Mouse (Mus musculus) midbrain, embryonic 15.5 days (tissue): ENCODE results near the gene Spcs2. TPM values are rescaled to one million over a fixed set of nuclear protein-coding genes. Genes with fewer than 3 reads are reported as not detected.
A peak's percentile ranks its signal among the peaks of the same experiment; 100 is the strongest.

Experiments used
- ATAC-seq: fragments of 200-750 bp; cut with Nextera tagmentation; replicated peaks from 2 replicates; pipeline ENCODE4 v1.8.0; 2017; ENCODE audit warnings: moderate TSS enrichment
- H3K27ac ChIP-seq: fragments of 300-500 bp; sonication (generic); 2 replicates; pipeline ENCODE4 v1.5.1; 2015; ENCODE audit warnings: mild to moderate bottlenecking, inconsistent platforms
- H3K27me3 ChIP-seq: fragments of 300-500 bp; sonication (generic); replicated peaks from 2 replicates; pipeline ENCODE4 v1.6.1; 2015; ENCODE audit warnings: inconsistent platforms
- H3K36me3 ChIP-seq: fragments of 300-500 bp; sonication (generic); replicated peaks from 2 replicates; pipeline ENCODE4 v1.6.1; 2015; ENCODE audit warnings: inconsistent platforms
- H3K4me1 ChIP-seq: fragments of 300-500 bp; sonication (generic); 2 replicates; pipeline ENCODE4 v1.6.1; 2015; ENCODE audit warnings: inconsistent platforms
- H3K4me2 ChIP-seq: fragments of 300-500 bp; sonication (generic); 2 replicates; pipeline ENCODE4 v1.6.1; 2015; ENCODE audit warnings: inconsistent platforms, mild to moderate bottlenecking, moderate library complexity
- H3K4me3 ChIP-seq: fragments of 300-500 bp; sonication (generic); 2 replicates; pipeline ENCODE4 v1.5.1; 2015; ENCODE audit warnings: mild to moderate bottlenecking, inconsistent platforms
- H3K9ac ChIP-seq: fragments of 300-500 bp; sonication (generic); 2 replicates; pipeline ENCODE4 v1.6.1; 2015; ENCODE audit warnings: mild to moderate bottlenecking, inconsistent platforms
- H3K9me3 ChIP-seq: fragments of 300-500 bp; sonication (generic); 2 replicates; pipeline ENCODE4 v1.6.1; 2016; ENCODE audit warnings: inconsistent platforms
- WGBS: fragments of 180-500 bp; shearing (Covaris S2); methylation state at CpG from one replicate; pipeline ENCODE4 v1.1.7; 2015; ENCODE audit warnings: mixed read lengths; 5-methylcytosine and 5-hydroxymethylcytosine counted together
- polyA plus RNA-seq: library from polyadenylated mRNA; unstranded; fragments of >200 nt; fragmentation: Nextera tagmentation; extraction: Ambion mirVana; gene quantifications from 2 replicates; pipeline ENCODE4 v1.2.1, GENCODE M21; 2015

The Spcs2 gene
- polyA plus RNA-seq = 262 and 264 TPM in 2 replicates

GRCm38 (mm10) chr7:99863362-99863761, at the start of gene Spcs2:
Spcs2 (minus strand) TSS chr7:99863462.
- H3K36me3 ChIP-seq = no peaks in the 10 kb centered on the region

GRCm38 (mm10) chr7:99911038-99911437, 47.8 kb upstream of the Spcs2 start:
- H3K27ac ChIP-seq = no peak overlapping the region
- H3K9ac ChIP-seq = no peak overlapping the region
- H3K4me2 ChIP-seq = no peak overlapping the region
- H3K36me3 ChIP-seq = no peaks in the 10 kb centered on the region
- H3K27me3 ChIP-seq = no peaks in the 10 kb centered on the region
- H3K4me3 ChIP-seq = no peak overlapping the region
- no peaks in the 10 kb centered on the region for H3K9me3 ChIP-seq
- no peaks in the 10 kb centered on the region for H3K4me1 ChIP-seq
- no peak for ATAC-seq
- 79% methylated on average over 5 of the region's 5 CpGs for WGBS

More at GRCm38 (mm10) chr7:99863362-99863761, at the start of gene Spcs2:
- Histone ChIP-seq H3K4me3 (no peak within 1 kb of the TSS), H3K4me1 (no peaks in the 10 kb centered on the region), H3K27me3 (no peaks in the 10 kb centered on the region), H3K9ac (no peak within 1 kb of the TSS), H3K27ac (no peak within 1 kb of the TSS), H3K4me2 (no peak within 1 kb of the TSS), H3K9me3 (no peaks in the 10 kb centered on the region)
- ATAC-seq = no peak
- WGBS = 55% methylated on average over 7 of the region's 7 CpGs

GRCm38 (mm10) chr7:99907463-99907862, 44.2 kb upstream of the Spcs2 start:
- Histone ChIP-seq H3K9me3 (no peaks in the 10 kb centered on the region), H3K36me3 (no peaks in the 10 kb centered on the region), H3K4me3 (no peak overlapping the region), H3K4me2 (no peak overlapping the region), H3K27me3 (no peaks in the 10 kb centered on the region), H3K27ac (no peak overlapping the region), H3K4me1 (no peaks in the 10 kb centered on the region; the same call in 1 of the 2 replicates), H3K9ac (no peak overlapping the region)
- no peak for ATAC-seq
- WGBS = 89% methylated on average over 3 of the region's 3 CpGs

- Histone ChIP-seq H3K4me3 (no peak overlapping the region), H3K36me3 (no peaks in the 10 kb centered on the region), H3K27me3 (no peaks in the 10 kb centered on the region), H3K4me2 (no peak overlapping the region), H3K9me3 (no peaks in the 10 kb centered on the region), H3K9ac (no peak overlapping the region), H3K27ac (no peak overlapping the region), H3K4me1 (peaks cover 5% of the 10 kb centered on the region; the same call in 1 of the 2 replicates)
- WGBS = 91% methylated on average over 3 of the region's 3 CpGs
- no peak for ATAC-seq
These were observed 43.1 kb upstream of the Spcs2 start for GRCm38 (mm10) chr7:99906346-99906745.

- peaks cover 5% of the 10 kb centered on the region; the same call in 1 of the 2 replicates for H3K4me1 ChIP-seq
- H3K9me3 ChIP-seq = no peaks in the 10 kb centered on the region
- H3K36me3 ChIP-seq = no peaks in the 10 kb centered on the region
- no peak overlapping the region for H3K9ac ChIP-seq
- H3K27me3 ChIP-seq = no peaks in the 10 kb centered on the region
- WGBS = 67% methylated on average over 3 of the region's 3 CpGs
- no peak overlapping the region for H3K4me2 ChIP-seq
- no peak overlapping the region for H3K27ac ChIP-seq
- no peak for ATAC-seq
- no peak overlapping the region for H3K4me3 ChIP-seq
These were observed 41.3 kb upstream of the Spcs2 start for GRCm38 (mm10) chr7:99904421-99905005.

GRCm38 (mm10) chr7:99902918-99903665, 39.8 kb upstream of the Spcs2 start:
- H3K4me1 ChIP-seq = peaks cover 5% of the 10 kb centered on the region; the same call in 1 of the 2 replicates
- no peaks in the 10 kb centered on the region for H3K9me3 ChIP-seq
- ATAC-seq = peak; percentile 64
- H3K9ac ChIP-seq = no peak overlapping the region
- no peak overlapping the region for H3K4me2 ChIP-seq
- H3K36me3 ChIP-seq = no peaks in the 10 kb centered on the region
- H3K4me3 ChIP-seq = no peak overlapping the region
- H3K27me3 ChIP-seq = no peaks in the 10 kb centered on the region
- 64% methylated on average over 11 of the region's 11 CpGs for WGBS
- H3K27ac ChIP-seq = peak overlapping the region; percentile 18; the same call in 1 of the 2 replicates

GRCm38 (mm10) chr7:99902208-99902607, 38.9 kb upstream of the Spcs2 start:
- H3K36me3 ChIP-seq = no peaks in the 10 kb centered on the region
- H3K9me3 ChIP-seq = no peaks in the 10 kb centered on the region
- peaks cover 5% of the 10 kb centered on the region; the same call in 1 of the 2 replicates for H3K4me1 ChIP-seq
- no peak overlapping the region for H3K9ac ChIP-seq
- 73% methylated on average over 4 of the region's 4 CpGs for WGBS
- H3K4me2 ChIP-seq = no peak overlapping the region
- H3K27me3 ChIP-seq = no peaks in the 10 kb centered on the region
- no peak overlapping the region for H3K27ac ChIP-seq
- no peak overlapping the region for H3K4me3 ChIP-seq
- ATAC-seq = no peak

GRCm38 (mm10) chr7:99896905-99897304, 33.6 kb upstream of the Spcs2 start:
- Histone ChIP-seq H3K4me1 (peaks cover 22% of the 10 kb centered on the region; the same call in 1 of the 2 replicates), H3K36me3 (no peaks in the 10 kb centered on the region), H3K4me2 (no peak overlapping the region), H3K4me3 (no peak overlapping the region), H3K9ac (no peak overlapping the region), H3K9me3 (no peaks in the 10 kb centered on the region), H3K27ac (no peak overlapping the region), H3K27me3 (no peaks in the 10 kb centered on the region)
- no peak for ATAC-seq
- 87% methylated on average over 4 of the region's 4 CpGs for WGBS

- no peaks in the 10 kb centered on the region for H3K27me3 ChIP-seq
- H3K27ac ChIP-seq = peak overlapping the region; percentile 42; the same call in 1 of the 2 replicates
- no peaks in the 10 kb centered on the region for H3K9me3 ChIP-seq
- WGBS = 74% methylated on average over 6 of the region's 6 CpGs
- no peaks in the 10 kb centered on the region for H3K36me3 ChIP-seq
- no peak overlapping the region for H3K4me2 ChIP-seq
- peaks cover 20% of the 10 kb centered on the region; the same call in 1 of the 2 replicates for H3K4me1 ChIP-seq
- H3K9ac ChIP-seq = no peak overlapping the region
- no peak overlapping the region for H3K4me3 ChIP-seq
- ATAC-seq = no peak
These were observed 31.2 kb upstream of the Spcs2 start for GRCm38 (mm10) chr7:99894478-99894877.

GRCm38 (mm10) chr7:99893967-99894366, 30.7 kb upstream of the Spcs2 start:
- Histone ChIP-seq H3K27me3 (no peaks in the 10 kb centered on the region), H3K4me1 (peaks cover 24% of the 10 kb centered on the region; the same call in 1 of the 2 replicates), H3K9me3 (no peaks in the 10 kb centered on the region), H3K9ac (no peak overlapping the region), H3K4me3 (no peak overlapping the region), H3K36me3 (no peaks in the 10 kb centered on the region), H3K27ac (peak overlapping the region; percentile 42), H3K4me2 (no peak overlapping the region)
- no peak for ATAC-seq
- WGBS = 73% methylated on average over 3 of the region's 3 CpGs

- H3K27ac ChIP-seq = no peak overlapping the region
- H3K27me3 ChIP-seq = no peaks in the 10 kb centered on the region
- ATAC-seq = no peak
- H3K4me3 ChIP-seq = no peak overlapping the region
- no peaks in the 10 kb centered on the region for H3K36me3 ChIP-seq
- WGBS = 88% methylated on average over 2 of the region's 2 CpGs
- no peak overlapping the region for H3K9ac ChIP-seq
- no peak overlapping the region for H3K4me2 ChIP-seq
- H3K9me3 ChIP-seq = no peaks in the 10 kb centered on the region
- peaks cover 24% of the 10 kb centered on the region; the same call in 1 of the 2 replicates for H3K4me1 ChIP-seq
These were observed 29.1 kb upstream of the Spcs2 start for GRCm38 (mm10) chr7:99892351-99892750.

- no peaks in the 10 kb centered on the region for H3K36me3 ChIP-seq
- ATAC-seq = no peak
- peaks cover 24% of the 10 kb centered on the region; the same call in 1 of the 2 replicates for H3K4me1 ChIP-seq
- 77% methylated on average over 3 of the region's 3 CpGs for WGBS
- H3K27me3 ChIP-seq = no peaks in the 10 kb centered on the region
- H3K4me2 ChIP-seq = no peak overlapping the region
- no peak overlapping the region for H3K4me3 ChIP-seq
- no peak overlapping the region for H3K27ac ChIP-seq
- H3K9ac ChIP-seq = no peak overlapping the region
- H3K9me3 ChIP-seq = no peaks in the 10 kb centered on the region
These were observed 28.2 kb upstream of the Spcs2 start for GRCm38 (mm10) chr7:99891471-99891870.
